Mouse (Mus musculus) thymus, postnatal 25 days (tissue): Measurements from ENCODE around the gene Slc39a11.

Source experiments
- DNase-seq: peaks from one replicate; pipeline ENCODE4 v3.0.0; 2022

The Slc39a11 gene

GRCm38 (mm10) chr11:113649353-113650210 lies at the start of gene Slc39a11:
Gene Slc39a11 (minus strand): TSS chr11:113650079.
- peak; percentile 78 for DNase-seq

GRCm38 (mm10) chr11:113699643-113700042 lies 49.8 kb upstream of the Slc39a11 start:
- no peak for DNase-seq

GRCm38 (mm10) chr11:113698013-113698545 lies 48.2 kb upstream of the Slc39a11 start:
- DNase-seq = no peak

- no peak for DNase-seq
These were observed 47.7 kb upstream of the Slc39a11 start for GRCm38 (mm10) chr11:113697571-113697970.

GRCm38 (mm10) chr11:113691851-113692250 lies 42.0 kb upstream of the Slc39a11 start:
- DNase-seq = no peak

- no peak for DNase-seq
These were observed 41.4 kb upstream of the Slc39a11 start for GRCm38 (mm10) chr11:113691318-113691717.

GRCm38 (mm10) chr11:113690506-113690905 lies 40.6 kb upstream of the Slc39a11 start:
- no peak for DNase-seq

GRCm38 (mm10) chr11:113687031-113687430 lies 37.2 kb upstream of the Slc39a11 start:
- DNase-seq = no peak

- DNase-seq = no peak
These were observed 35.0 kb upstream of the Slc39a11 start for GRCm38 (mm10) chr11:113684707-113685426.

- DNase-seq = peak; percentile 95
These were observed 34.3 kb upstream of the Slc39a11 start, which contains the start of the genes Fam104a and D11Wsu47e for GRCm38 (mm10) chr11:113683957-113684706. Gene Fam104a (minus strand): TSS chr11:113684155. Gene D11Wsu47e (plus strand): TSS chr11:113684412.

GRCm38 (mm10) chr11:113683627-113683956 lies 33.7 kb upstream of the Slc39a11 start:
- no peak for DNase-seq

GRCm38 (mm10) chr11:113682897-113683626 lies 33.2 kb upstream of the Slc39a11 start:
- peak; percentile 65 for DNase-seq

GRCm38 (mm10) chr11:113681979-113682378 lies 32.1 kb upstream of the Slc39a11 start:
- DNase-seq = no peak

GRCm38 (mm10) chr11:113680954-113681353 lies 31.1 kb upstream of the Slc39a11 start:
- no peak for DNase-seq

- DNase-seq = no peak
These were observed 28.5 kb upstream of the Slc39a11 start for GRCm38 (mm10) chr11:113678373-113678772.

GRCm38 (mm10) chr11:113677378-113677777 lies 27.5 kb upstream of the Slc39a11 start:
- DNase-seq = no peak

GRCm38 (mm10) chr11:113676847-113677246 lies 27.0 kb upstream of the Slc39a11 start:
- DNase-seq = no peak

GRCm38 (mm10) chr11:113674595-113674994 lies 24.7 kb upstream of the Slc39a11 start:
- DNase-seq = no peak

- DNase-seq = no peak
These were observed 23.7 kb upstream of the Slc39a11 start for GRCm38 (mm10) chr11:113673614-113674013.

- DNase-seq = no peak
These were observed 19.8 kb upstream of the Slc39a11 start for GRCm38 (mm10) chr11:113669711-113670110.

- no peak for DNase-seq
These were observed 19.0 kb upstream of the Slc39a11 start for GRCm38 (mm10) chr11:113668857-113669256.

GRCm38 (mm10) chr11:113667704-113668103 lies 17.8 kb upstream of the Slc39a11 start:
- DNase-seq = no peak
